Mouse (Mus musculus): ENCODE results near the gene Pmp22. TPM values are rescaled to one million over a fixed set of nuclear protein-coding genes. Genes with fewer than 3 reads are reported as not detected.

Pmp22 gene
- polyA plus RNA-seq, 1 experiment = 24.6 TPM

GRCm38 (mm10) chr11:63114807-63115641 lies 13.8 kb upstream of the Pmp22 start:
- H3K4me1 ChIP-seq (ENCODE audit: control insufficient read depth, insufficient read depth, insufficient read length) = no peaks in the 10 kb centered on the region
- H3K27ac ChIP-seq (ENCODE audit: insufficient read depth, low read length) = no peak overlapping the region
- TF ChIP-seq CTCF (IDR thresholded peaks at IDR 0.05; ENCODE audit: extremely low read depth, insufficient read depth, insufficient read length, insufficient replicate concordance) = no peak
- no peak for TF ChIP-seq POLR2A (IDR thresholded peaks at IDR 0.05; ENCODE audit: low read depth, low read length)
- H3K27me3 ChIP-seq (ENCODE audit: control insufficient read depth, insufficient read depth, low read length) = no peaks in the 10 kb centered on the region
- no peak for DNase-seq (ENCODE audit: low read depth in 1 of 2, low spot score in 2 of 2)
- WGBS = 87% methylated on average over 8 of the region's 8 CpGs
- H3K4me3 ChIP-seq (ENCODE audit: extremely low read depth, insufficient read depth, insufficient read length) = no peak overlapping the region
- H3K36me3 ChIP-seq (ENCODE audit: control insufficient read depth, insufficient read depth, low read length) = no peaks in the 10 kb centered on the region

DNA sequence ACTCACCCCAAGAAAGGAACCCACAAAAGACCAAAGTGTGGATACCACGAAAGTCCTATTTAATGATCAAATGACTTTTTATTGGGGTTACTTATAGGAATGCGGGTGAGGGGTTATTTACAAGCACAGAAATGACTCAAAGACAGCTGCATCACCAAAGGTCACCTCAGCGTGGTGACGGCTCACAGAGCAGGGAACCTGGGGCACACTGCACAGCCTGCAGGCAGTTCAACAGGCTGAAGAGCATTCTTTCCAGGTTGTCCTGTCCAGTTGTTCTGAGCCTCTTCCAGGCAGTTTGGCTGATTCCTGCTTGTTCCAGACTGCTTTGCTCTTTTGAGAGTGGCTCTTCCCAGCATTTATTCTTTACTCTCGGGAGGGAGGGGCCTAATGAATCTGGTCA lies 12.1 kb upstream of the Pmp22 start:
- DNase-seq (ENCODE audit: low read depth in 1 of 2, low spot score in 2 of 2) = no peak
- H3K27ac ChIP-seq (ENCODE audit: insufficient read depth, low read length) = no peak overlapping the region
- no peaks in the 10 kb centered on the region for H3K36me3 ChIP-seq (ENCODE audit: control insufficient read depth, insufficient read depth, low read length)
- H3K4me1 ChIP-seq (ENCODE audit: control insufficient read depth, insufficient read depth, insufficient read length) = no peaks in the 10 kb centered on the region
- no peaks in the 10 kb centered on the region for H3K27me3 ChIP-seq (ENCODE audit: control insufficient read depth, insufficient read depth, low read length)
- no peak for TF ChIP-seq POLR2A (IDR thresholded peaks at IDR 0.05; ENCODE audit: low read depth, low read length)
- no peak for TF ChIP-seq CTCF (IDR thresholded peaks at IDR 0.05; ENCODE audit: extremely low read depth, insufficient read depth, insufficient read length, insufficient replicate concordance)
- H3K4me3 ChIP-seq (ENCODE audit: extremely low read depth, insufficient read depth, insufficient read length) = no peak overlapping the region
- 88% methylated on average over 5 of the region's 5 CpGs for WGBS

GRCm38 (mm10) chr11:63117266-63117665 lies 11.5 kb upstream of the Pmp22 start:
- TF ChIP-seq CTCF (IDR thresholded peaks at IDR 0.05; ENCODE audit: extremely low read depth, insufficient read depth, insufficient read length, insufficient replicate concordance) (no peak), POLR2A (IDR thresholded peaks at IDR 0.05; ENCODE audit: low read depth, low read length) (no peak)
- Histone ChIP-seq H3K27ac (ENCODE audit: insufficient read depth, low read length) (no peak overlapping the region), H3K4me3 (ENCODE audit: extremely low read depth, insufficient read depth, insufficient read length) (no peak overlapping the region), H3K4me1 (ENCODE audit: control insufficient read depth, insufficient read depth, insufficient read length) (no peaks in the 10 kb centered on the region), H3K36me3 (ENCODE audit: control insufficient read depth, insufficient read depth, low read length) (no peaks in the 10 kb centered on the region), H3K27me3 (ENCODE audit: control insufficient read depth, insufficient read depth, low read length) (no peaks in the 10 kb centered on the region)
- DNase-seq (ENCODE audit: low read depth in 1 of 2, low spot score in 2 of 2) = no peak
- 83% methylated on average over 1 of the region's 1 CpGs for WGBS

GRCm38 (mm10) chr11:63119791-63120190 lies 9.0 kb upstream of the Pmp22 start:
- Histone ChIP-seq H3K4me3 (ENCODE audit: extremely low read depth, insufficient read depth, insufficient read length) (no peak overlapping the region), H3K4me1 (ENCODE audit: control insufficient read depth, insufficient read depth, insufficient read length) (no peaks in the 10 kb centered on the region), H3K27ac (ENCODE audit: insufficient read depth, low read length) (no peak overlapping the region), H3K36me3 (ENCODE audit: control insufficient read depth, insufficient read depth, low read length) (no peaks in the 10 kb centered on the region), H3K27me3 (ENCODE audit: control insufficient read depth, insufficient read depth, low read length) (no peaks in the 10 kb centered on the region)
- no peak for DNase-seq (ENCODE audit: low read depth in 1 of 2, low spot score in 2 of 2)
- 42% methylated on average over 7 of the region's 7 CpGs for WGBS
- no peak for TF ChIP-seq POLR2A (IDR thresholded peaks at IDR 0.05; ENCODE audit: low read depth, low read length)

DNA sequence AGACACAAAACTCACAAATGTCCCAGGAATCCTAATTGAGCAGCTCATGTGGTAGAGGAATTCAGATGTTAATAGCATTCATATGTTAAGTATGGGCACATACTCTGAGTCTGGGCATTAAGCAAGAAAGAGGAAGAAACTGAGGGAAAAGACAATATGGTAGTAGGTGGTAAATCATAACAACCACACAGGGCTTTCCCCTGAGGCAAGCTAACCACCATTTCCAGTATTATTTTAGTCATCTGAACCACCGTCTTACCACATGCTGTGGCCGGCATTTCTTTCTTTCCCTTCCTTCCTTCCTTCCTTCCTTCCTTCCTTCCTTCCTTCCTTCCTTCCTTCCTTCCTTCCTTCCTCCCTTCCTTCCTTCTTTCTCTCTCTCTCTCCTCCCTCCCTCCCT lies 6.5 kb upstream of the Pmp22 start:
- WGBS = 17% methylated on average over 2 of the region's 2 CpGs
- no peaks in the 10 kb centered on the region for H3K27me3 ChIP-seq (ENCODE audit: control insufficient read depth, insufficient read depth, low read length)
- H3K36me3 ChIP-seq (ENCODE audit: control insufficient read depth, insufficient read depth, low read length) = no peaks in the 10 kb centered on the region
- TF ChIP-seq POLR2A (IDR thresholded peaks at IDR 0.05; ENCODE audit: low read depth, low read length) (no peak), CTCF (IDR thresholded peaks at IDR 0.05; ENCODE audit: extremely low read depth, insufficient read depth, insufficient read length, insufficient replicate concordance) (no peak)
- H3K27ac ChIP-seq (ENCODE audit: insufficient read depth, low read length) = no peak overlapping the region
- no peak for DNase-seq (ENCODE audit: low read depth in 1 of 2, low spot score in 2 of 2)
- no peak overlapping the region for H3K4me3 ChIP-seq (ENCODE audit: extremely low read depth, insufficient read depth, insufficient read length)
- H3K4me1 ChIP-seq (ENCODE audit: control insufficient read depth, insufficient read depth, insufficient read length) = no peaks in the 10 kb centered on the region

- WGBS = 81% methylated on average over 4 of the region's 4 CpGs
- Histone ChIP-seq H3K27me3 (ENCODE audit: control insufficient read depth, insufficient read depth, low read length) (no peaks in the 10 kb centered on the region), H3K27ac (ENCODE audit: insufficient read depth, low read length) (no peak overlapping the region), H3K36me3 (ENCODE audit: control insufficient read depth, insufficient read depth, low read length) (no peaks in the 10 kb centered on the region), H3K4me1 (ENCODE audit: control insufficient read depth, insufficient read depth, insufficient read length) (no peaks in the 10 kb centered on the region), H3K4me3 (ENCODE audit: extremely low read depth, insufficient read depth, insufficient read length) (no peak overlapping the region)
- no peak for TF ChIP-seq CTCF (IDR thresholded peaks at IDR 0.05; ENCODE audit: extremely low read depth, insufficient read depth, insufficient read length, insufficient replicate concordance)
- TF ChIP-seq POLR2A (IDR thresholded peaks at IDR 0.05; ENCODE audit: low read depth, low read length) = no peak
- no peak for DNase-seq (ENCODE audit: low read depth in 1 of 2, low spot score in 2 of 2)
Observed at GRCm38 (mm10) chr11:63122776-63123350, 5.9 kb upstream of the Pmp22 start.

DNA sequence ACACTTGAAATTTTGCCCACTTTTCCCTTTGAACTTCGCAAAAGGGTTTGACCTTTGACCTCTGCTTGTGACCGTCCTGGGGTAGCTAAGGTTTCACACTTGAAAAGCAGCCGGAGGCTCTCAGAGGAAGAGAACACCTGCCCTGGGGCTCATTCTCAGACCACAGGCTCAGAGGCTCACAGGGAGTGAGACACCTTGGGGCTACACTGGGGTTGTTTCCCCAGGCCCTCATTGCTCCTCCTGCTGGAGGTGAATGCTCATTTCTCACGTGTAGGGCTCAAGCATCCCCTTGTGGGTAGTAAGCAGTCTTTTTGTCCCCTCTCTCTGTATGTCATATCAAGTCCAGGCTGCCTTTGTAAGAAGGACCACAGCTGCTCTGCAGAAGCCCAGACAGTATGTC lies 4.5 kb upstream of the Pmp22 start:
- H3K27ac ChIP-seq (ENCODE audit: insufficient read depth, low read length) = no peak overlapping the region
- WGBS = 65% methylated on average over 4 of the region's 4 CpGs
- DNase-seq (ENCODE audit: low read depth in 1 of 2, low spot score in 2 of 2) = no peak

More for the DNA sequence above, 4.5 kb upstream of the Pmp22 start:
- H3K4me1 ChIP-seq (ENCODE audit: control insufficient read depth, insufficient read depth, insufficient read length) = no peaks in the 10 kb centered on the region
- no peaks in the 10 kb centered on the region for H3K36me3 ChIP-seq (ENCODE audit: control insufficient read depth, insufficient read depth, low read length)
- H3K27me3 ChIP-seq (ENCODE audit: control insufficient read depth, insufficient read depth, low read length) = no peaks in the 10 kb centered on the region; the same call in 1 of the 2 replicates
- no peak overlapping the region for H3K4me3 ChIP-seq (ENCODE audit: extremely low read depth, insufficient read depth, insufficient read length)
- TF ChIP-seq POLR2A (IDR thresholded peaks at IDR 0.05; ENCODE audit: low read depth, low read length) (no peak), CTCF (IDR thresholded peaks at IDR 0.05; ENCODE audit: extremely low read depth, insufficient read depth, insufficient read length, insufficient replicate concordance) (no peak)
